Mouse (Mus musculus) CH12.LX (cell line): ENCODE data around the gene Cby1. TPM values are rescaled to one million over a fixed set of nuclear protein-coding genes. Genes with fewer than 3 reads are reported as not detected.

Experiments
- DNase-seq: peaks from one replicate; pipeline ENCODE4 v3.0.0-alpha.2; 2013; ENCODE audit errors: extremely low read depth
- H3K27ac ChIP-seq: 2 replicates; pipeline ENCODE4 v1.5.1; 2012; ENCODE audit warnings: low read depth, mild to moderate bottlenecking, control low read depth, moderate library complexity; ENCODE audit not compliant: insufficient read depth
- H3K27me3 ChIP-seq: replicated peaks from 2 replicates; pipeline ENCODE3; 2012; ENCODE audit warnings: inconsistent platforms
- H3K36me3 ChIP-seq, 2 experiments: replicated peaks in 1 of 2; 2 replicates each; pipeline versions ENCODE3 to v1.6.1; 2012; ENCODE audit warnings: inconsistent platforms in 1 of 2, low read length in 1 of 2, mild to moderate bottlenecking in 1 of 2, mixed read lengths in 1 of 2, moderate library complexity in 1 of 2; ENCODE audit not compliant: control insufficient read depth in 1 of 2, insufficient read depth in 1 of 2
- H3K4me1 ChIP-seq, 2 experiments: 2 replicates each; pipeline ENCODE4 v1.6.1; 2012; ENCODE audit warnings: inconsistent platforms in 1 of 2, moderate library complexity in 1 of 2; ENCODE audit not compliant: insufficient read depth in 2 of 2, control insufficient read depth in 1 of 2
- H3K4me2 ChIP-seq: 2 replicates; pipeline ENCODE4 v1.6.1; 2012; ENCODE audit warnings: low read depth, mild to moderate bottlenecking, control low read depth; ENCODE audit not compliant: poor library complexity, insufficient read depth, severe bottlenecking
- H3K4me3 ChIP-seq, 3 experiments: fragments of 150-350 bp in 1 of 3; sonication (generic) in 1 of 3; replicated peaks in 1 of 3; 2 replicates each; pipeline versions ENCODE3 to v1.5.1; 2011 to 2012; ENCODE audit warnings: low read depth in 2 of 3, low read length in 2 of 3, mild to moderate bottlenecking in 2 of 3, moderate library complexity in 2 of 3, control low read depth in 1 of 3, improper control_type of control experiment in 1 of 3, inconsistent platforms in 1 of 3, mixed read lengths in 1 of 3; ENCODE audit not compliant: poor library complexity in 1 of 3
- H3K79me2 ChIP-seq: replicated peaks from 2 replicates; pipeline ENCODE4 v1.6.1; 2012; ENCODE audit warnings: mild to moderate bottlenecking, moderate library complexity; ENCODE audit not compliant: control insufficient read depth, poor library complexity, insufficient read depth, severe bottlenecking; ENCODE audit errors: extremely low read depth
- H3K9ac ChIP-seq: 2 replicates; pipeline ENCODE4 v1.6.1; 2012; ENCODE audit warnings: low read depth, mild to moderate bottlenecking, control low read depth, moderate library complexity; ENCODE audit not compliant: insufficient read depth
- H3K9me3 ChIP-seq: replicated peaks from 2 replicates; pipeline ENCODE3; 2012; ENCODE audit warnings: low read length, inconsistent platforms, mixed read lengths
- BHLHE40 ChIP-seq: IDR thresholded peaks from 2 replicates; pipeline ENCODE4 v1.6.1; 2011; ENCODE audit warnings: mild to moderate bottlenecking, low read depth, low read length, improper control_type of control experiment
- CHD1 ChIP-seq: IDR thresholded peaks from 2 replicates; pipeline ENCODE4 v1.6.1; 2012; ENCODE audit warnings: low read depth, low read length, improper control_type of control experiment, inconsistent platforms
- CTCF ChIP-seq, 2 experiments: IDR thresholded peaks in 1 of 2; conservative IDR thresholded peaks in 1 of 2; 2 replicates each; pipeline ENCODE4 v1.5.1; 2011 to 2012; ENCODE audit warnings: low read depth in 2 of 2, low read length in 2 of 2, improper control_type of control experiment in 1 of 2, inconsistent platforms in 1 of 2, mild to moderate bottlenecking in 1 of 2, moderate library complexity in 1 of 2
- EP300 ChIP-seq: IDR thresholded peaks from 2 replicates; pipeline ENCODE4 v1.6.1; 2011; ENCODE audit warnings: low read length, improper control_type of control experiment
- ETS1 ChIP-seq: conservative IDR thresholded peaks from 2 replicates; pipeline ENCODE4 v1.6.1; 2012; ENCODE audit warnings: low read depth, mild to moderate bottlenecking, inconsistent platforms, low read length, improper control_type of control experiment, moderate library complexity
- GABPA ChIP-seq: IDR thresholded peaks from 2 replicates; pipeline ENCODE4 v1.6.1; 2012; ENCODE audit warnings: low read depth, low read length, improper control_type of control experiment, inconsistent platforms; ENCODE audit not compliant: insufficient replicate concordance
- HCFC1 ChIP-seq: IDR thresholded peaks from 2 replicates; pipeline ENCODE4 v1.6.1; 2012; ENCODE audit warnings: low read depth, mild to moderate bottlenecking, inconsistent platforms, low read length, improper control_type of control experiment
- JUN ChIP-seq: IDR thresholded peaks from 2 replicates; pipeline ENCODE4 v1.6.1; 2011; ENCODE audit warnings: low read depth, mild to moderate bottlenecking, low read length, improper control_type of control experiment, moderate library complexity; ENCODE audit not compliant: insufficient read depth
- KAT2A ChIP-seq: IDR thresholded peaks from 2 replicates; pipeline ENCODE4 v1.6.1; 2012; ENCODE audit warnings: low read length, improper control_type of control experiment, inconsistent platforms; ENCODE audit not compliant: insufficient replicate concordance
- MAZ ChIP-seq: IDR thresholded peaks from 2 replicates; pipeline ENCODE4 v1.6.1; 2012; ENCODE audit warnings: low read depth, mild to moderate bottlenecking, inconsistent platforms, low read length, improper control_type of control experiment, moderate library complexity
- NELFE ChIP-seq: IDR thresholded peaks from 2 replicates; pipeline ENCODE4 v1.6.1; 2011; ENCODE audit warnings: low read depth, low read length, improper control_type of control experiment
- PAX5 ChIP-seq: IDR thresholded peaks from 2 replicates; pipeline ENCODE4 v1.6.1; 2012; ENCODE audit warnings: low read length, inconsistent platforms, mixed read lengths
- RAD21 ChIP-seq: IDR thresholded peaks from 2 replicates; pipeline ENCODE4 v1.6.1; 2011; ENCODE audit warnings: low read depth, mild to moderate bottlenecking, low read length, improper control_type of control experiment, moderate library complexity
- RCOR1 ChIP-seq: conservative IDR thresholded peaks from 2 replicates; pipeline ENCODE4 v1.6.1; 2012; ENCODE audit warnings: low read depth, mild to moderate bottlenecking, inconsistent platforms, low read length, improper control_type of control experiment
- SMC3 ChIP-seq: IDR thresholded peaks from 2 replicates; pipeline ENCODE4 v1.6.1; 2011; ENCODE audit warnings: low read depth, low read length, improper control_type of control experiment
- TCF12 ChIP-seq: IDR thresholded peaks from 2 replicates; pipeline ENCODE4 v1.6.1; 2014; ENCODE audit warnings: low read depth, mild to moderate bottlenecking, inconsistent platforms, low read length, improper control_type of control experiment
- USF1 ChIP-seq: IDR thresholded peaks from 2 replicates; pipeline ENCODE4 v1.6.1; 2014; ENCODE audit warnings: low read depth, mild to moderate bottlenecking, inconsistent platforms, low read length, improper control_type of control experiment
- ZC3H11A ChIP-seq: IDR thresholded peaks from 2 replicates; pipeline ENCODE4 v1.6.1; 2012; ENCODE audit warnings: low read depth, mild to moderate bottlenecking, inconsistent platforms, low read length, improper control_type of control experiment
- ZKSCAN1 ChIP-seq: IDR thresholded peaks from 2 replicates; pipeline ENCODE4 v1.6.1; 2012; ENCODE audit warnings: low read depth, inconsistent platforms, low read length, improper control_type of control experiment, borderline replicate concordance
- ZMIZ1 ChIP-seq: IDR thresholded peaks from 2 replicates; pipeline ENCODE4 v1.6.1; 2012; ENCODE audit warnings: low read depth, mild to moderate bottlenecking, inconsistent platforms, low read length, improper control_type of control experiment
- ZNF384 ChIP-seq: IDR thresholded peaks from 2 replicates; pipeline ENCODE4 v1.6.1; 2012; ENCODE audit warnings: low read depth, low read length, improper control_type of control experiment, inconsistent platforms
- dilution Hi-C: fragments of 300-500 bp; cut with MboI; formaldehyde crosslinking; loops from 2 replicates; pipeline ENCODE4 v1.14.3; 2020; ENCODE audit warnings: low sequenced_read_pairs; ENCODE audit not compliant: extremely low pct_unique_long_range_greater_than_20kb, extremely low pct_ligation_motif_present
- in situ Hi-C: fragments of 300-500 bp; cut with MboI; formaldehyde crosslinking; loops from 3 replicates; pipeline ENCODE4 v1.14.3; 2019; ENCODE audit warnings: low sequenced_read_pairs, low pct_ligation_motif_present, low pct_unique_long_range_greater_than_20kb, mixed read lengths
- polyA plus RNA-seq: library from polyadenylated mRNA; unstranded; fragments of >175 nt; gene quantifications from 2 replicates; pipeline ENCODE4 v1.2.1, GENCODE M21; 2012; ENCODE audit warnings: low read depth; ENCODE audit not compliant: insufficient read length
- total RNA-seq, 2 experiments: library from RNA; depleted of rRNA; stranded (reverse); fragments of 300-350 nt in 1 of 2; fragments of >200 nt in 1 of 2; gene quantifications; 2 replicates each; pipeline ENCODE4 v1.2.3; 2012 to 2014

Gene Cby1
- total and polyA plus RNA-seq, 3 experiments = 16.9 to 19.3 (median 17.6) TPM

DNA sequence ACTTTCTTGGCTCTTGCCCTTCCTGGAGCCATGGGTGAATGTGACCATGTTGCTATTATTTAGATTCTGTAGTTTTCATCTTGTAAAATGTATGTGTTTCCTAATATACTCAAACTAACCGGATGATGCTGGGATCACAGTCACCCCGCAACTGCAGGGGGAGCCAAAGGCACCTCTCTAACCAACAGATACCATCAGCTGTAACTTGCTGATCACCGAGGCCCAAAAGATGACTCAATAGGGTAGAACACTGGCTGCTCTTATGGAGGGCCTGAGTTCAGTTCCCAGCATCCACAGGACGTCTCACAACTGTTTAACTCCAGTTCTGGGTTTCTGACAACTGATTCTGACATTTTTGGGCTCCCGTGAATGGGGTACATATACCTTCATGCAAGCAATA is 42.3 kb upstream of the Cby1 start:
- no peak overlapping the region for H3K9ac ChIP-seq
- dilution Hi-C loops (no loop called here), in situ Hi-C loops (no loop called here)
- H3K27me3 ChIP-seq = no peaks in the 10 kb centered on the region
- H3K4me1 ChIP-seq = peaks cover 0 to 2% of the 10 kb centered on the region in 2 experiments; a peak in 1 of 4 replicates
- DNase-seq = no peak
- H3K4me2 ChIP-seq = no peak overlapping the region
- TF ChIP-seq TCF12 = no peak
- TF ChIP-seq CTCF (conservative IDR thresholded peaks at IDR 0.05 in 1 of 2, IDR thresholded peaks at IDR 0.05 in 1 of 2; ENCODE audit: low read depth in 2 of 2, low read length in 2 of 2) = peak in 1 of 2 experiments; percentile 29; a peak in 1 of 4 replicates
- H3K9me3 ChIP-seq = no peaks in the 10 kb centered on the region
- H3K79me2 ChIP-seq = no peaks in the 10 kb centered on the region
- H3K36me3 ChIP-seq = no peaks in the 10 kb centered on the region
- H3K27ac ChIP-seq = no peak overlapping the region
- no peak overlapping the region for H3K4me3 ChIP-seq

DNA sequence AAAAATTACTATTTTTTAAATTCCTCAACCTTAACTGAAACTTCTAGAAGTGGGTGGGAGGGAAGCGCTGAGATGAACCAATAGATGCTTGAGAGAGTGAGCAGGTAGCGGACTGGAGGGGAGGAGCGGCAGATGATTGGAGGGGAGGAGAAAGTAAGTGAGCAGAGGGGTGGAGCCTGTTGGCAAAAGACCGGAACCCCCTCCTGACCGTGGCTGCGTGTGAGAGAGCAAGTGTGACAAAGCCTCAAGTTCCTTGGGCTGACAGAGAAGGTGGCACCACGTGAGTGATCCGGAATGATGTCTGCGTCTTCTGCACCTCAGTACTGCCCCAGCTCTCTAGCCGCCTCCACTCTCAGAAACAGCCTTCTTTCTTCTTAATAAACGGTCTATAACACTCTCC is 41.9 kb upstream of the Cby1 start:
- Histone ChIP-seq H3K9ac (no peak overlapping the region), H3K36me3 (no peaks in the 10 kb centered on the region), H3K4me1 (peaks cover 0 to 2% of the 10 kb centered on the region in 2 experiments; a peak in 1 of 4 replicates), H3K79me2 (no peaks in the 10 kb centered on the region), H3K4me3 (no peak overlapping the region), H3K9me3 (no peaks in the 10 kb centered on the region), H3K27me3 (no peaks in the 10 kb centered on the region), H3K27ac (no peak overlapping the region), H3K4me2 (no peak overlapping the region)
- in situ Hi-C loops (no loop called here), dilution Hi-C loops (no loop called here)
- no peak for TF ChIP-seq MAZ
- TF ChIP-seq PAX5 = no peak
- TF ChIP-seq RAD21 = no peak
- no peak for TF ChIP-seq ZNF384
- no peak for TF ChIP-seq JUN
- TF ChIP-seq ZMIZ1 = no peak
- TF ChIP-seq SMC3 = no peak
- TF ChIP-seq ZC3H11A = no peak
- TF ChIP-seq EP300 = no peak
- no peak for DNase-seq

DNA sequence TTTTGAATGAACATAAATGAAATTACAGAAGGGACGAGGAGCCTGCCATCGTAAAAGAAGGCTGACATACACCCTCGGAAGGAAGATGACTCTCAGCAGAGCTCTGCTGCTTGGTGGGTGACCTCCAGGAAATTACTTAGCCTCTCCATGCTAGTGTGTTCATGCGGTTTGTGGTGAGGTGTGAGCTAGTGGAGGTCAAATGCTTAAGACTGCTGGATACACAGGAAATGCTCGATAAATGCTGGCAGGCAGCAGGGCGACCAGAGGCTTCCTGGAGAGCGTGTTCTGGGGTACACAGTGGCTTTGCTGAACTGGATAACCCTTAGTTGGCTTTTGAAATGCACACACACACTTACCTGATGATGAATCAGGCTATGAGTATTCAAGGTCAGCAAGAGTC is 40.5 kb upstream of the Cby1 start:
- H3K27me3 ChIP-seq = no peaks in the 10 kb centered on the region
- in situ Hi-C loops = no loop called here
- no peaks in the 10 kb centered on the region for H3K36me3 ChIP-seq
- dilution Hi-C loops = no loop called here
- no peak overlapping the region for H3K27ac ChIP-seq
- H3K4me1 ChIP-seq = peaks cover 0 to 2% of the 10 kb centered on the region in 2 experiments; a peak in 1 of 4 replicates
- H3K9ac ChIP-seq = no peak overlapping the region
- no peak overlapping the region for H3K4me3 ChIP-seq
- no peak for DNase-seq
- H3K79me2 ChIP-seq = no peaks in the 10 kb centered on the region
- no peak overlapping the region for H3K4me2 ChIP-seq
- H3K9me3 ChIP-seq = no peaks in the 10 kb centered on the region
- TF ChIP-seq CHD1 (no peak), RCOR1 (no peak), PAX5 (no peak), ZKSCAN1 (no peak), HCFC1 (no peak), ZMIZ1 (no peak), BHLHE40 (no peak), NELFE (no peak), ZC3H11A (no peak), GABPA (no peak), ETS1 (no peak), SMC3 (no peak), USF1 (no peak), ZNF384 (no peak), KAT2A (no peak)
